Mouse (Mus musculus) erythroblast, adult 5-6 weeks (primary cell): ENCODE data around the gene Nol3. TPM values are rescaled to one million over a fixed set of nuclear protein-coding genes. Genes with fewer than 3 reads are reported as not detected.
"Not testable (repeated sequence)": the region's sequence is repeated elsewhere in the genome, so short reads cannot be mapped to it uniquely, and the experiment has no call there.

Experiments
- ATAC-seq: replicated peaks from 2 replicates; pipeline ENCODE4 v1.8.0; 2016; ENCODE audit warnings: moderate number of reproducible peaks, mild to moderate bottlenecking, moderate TSS enrichment, inconsistent platforms; ENCODE audit not compliant: poor library complexity, low FRiP score, severe bottlenecking
- total RNA-seq, 2 experiments: library from RNA; stranded (forward) in 1 of 2; stranded (reverse) in 1 of 2; fragments of 150-400 nt in 1 of 2; fragments of 200-764, 138-1000 nt in 1 of 2; gene quantifications; 2 replicates each; pipeline versions ENCODE4 v1.2.3 to v1.2.4; 2015 to 2017; ENCODE audit warnings: low replicate concordance in 2 of 2

Gene Nol3
- total RNA-seq, 2 experiments from 2014 or later, result not detected

GRCm38 (mm10) chr8:105286907-105287306, 11.0 kb downstream of the Nol3 start:
- no peak for ATAC-seq

- no peak for ATAC-seq
Measured at GRCm38 (mm10) chr8:105288231-105288630, 12.3 kb downstream of the Nol3 start.

DNA sequence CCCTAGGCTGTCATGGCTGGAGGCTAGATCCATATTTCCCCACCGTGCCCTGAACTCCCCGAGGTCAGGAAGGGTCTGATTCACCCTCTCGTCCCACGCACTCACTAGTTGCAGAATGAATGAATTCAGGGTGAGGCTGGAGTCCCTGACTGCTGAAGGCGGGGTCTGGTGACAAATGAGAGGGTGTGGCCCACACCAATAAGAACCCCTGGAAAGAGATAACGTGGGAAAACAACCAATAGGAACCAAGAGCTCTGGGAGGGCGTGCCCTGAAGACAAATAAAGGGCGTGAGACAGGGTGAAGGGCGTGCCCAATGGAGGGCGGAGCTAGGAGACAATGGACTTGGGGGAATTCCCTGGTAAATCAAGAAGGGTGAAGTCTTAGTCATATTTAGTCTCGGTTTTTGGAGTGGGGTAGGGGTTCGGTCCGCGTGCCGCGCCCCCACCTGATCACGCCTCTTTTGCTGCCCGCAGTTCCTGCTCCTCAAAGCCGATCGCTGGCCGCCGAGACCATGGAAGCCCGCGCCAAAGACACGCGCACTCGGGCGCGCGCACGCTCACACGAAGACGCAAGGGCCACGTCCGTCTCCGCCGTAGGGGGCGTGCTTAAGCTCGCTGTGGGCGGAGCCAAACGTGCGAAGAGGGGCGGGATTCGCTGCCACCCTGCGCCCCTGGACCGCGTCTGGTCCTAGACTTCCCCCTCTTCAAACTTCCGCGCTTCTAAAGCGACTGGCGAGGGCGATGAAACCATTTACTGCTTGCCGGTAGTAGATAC, 13.2 kb downstream of the Nol3 start:
- peak; percentile 58 for ATAC-seq

DNA sequence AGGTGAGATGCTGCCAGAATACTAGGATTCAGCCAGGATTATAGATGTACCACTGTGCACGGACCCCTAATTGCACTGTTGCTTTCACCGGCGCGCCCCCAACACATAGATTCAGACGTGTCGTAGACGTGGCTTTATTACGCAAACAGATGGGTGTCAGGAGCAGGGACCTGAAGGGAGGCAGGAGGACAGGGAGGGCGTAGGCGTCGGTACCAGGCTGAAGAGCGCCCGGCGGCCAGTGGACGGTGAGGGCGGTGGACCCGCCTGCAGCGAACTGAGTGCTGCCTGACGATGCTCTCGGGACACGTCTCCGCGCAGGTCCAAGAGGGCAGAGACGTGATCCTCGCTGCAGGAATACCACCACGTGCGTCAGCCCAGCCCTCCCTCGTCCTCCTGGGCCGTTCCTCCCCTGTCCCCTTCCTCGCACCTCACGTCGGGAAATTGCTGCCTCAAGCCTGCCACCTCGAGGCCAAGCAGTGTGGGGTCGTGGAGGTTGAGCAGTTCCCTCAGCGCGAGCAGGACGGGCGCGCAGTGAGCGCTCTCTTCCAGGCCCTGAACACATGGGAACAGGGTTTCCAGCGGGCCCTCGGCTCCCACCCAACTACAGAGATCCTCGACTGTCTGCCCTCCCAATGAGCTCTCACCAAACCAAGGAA, 14.0 kb downstream of the Nol3 start, which contains the start of gene 4931428F04Rik:
Gene 4931428F04Rik (minus strand): TSS at position 60 of the 656 bp plus-strand sequence.
- ATAC-seq, result 0 out of 2 replicates have a peak, but pooled peaks have one; percentile 15

DNA sequence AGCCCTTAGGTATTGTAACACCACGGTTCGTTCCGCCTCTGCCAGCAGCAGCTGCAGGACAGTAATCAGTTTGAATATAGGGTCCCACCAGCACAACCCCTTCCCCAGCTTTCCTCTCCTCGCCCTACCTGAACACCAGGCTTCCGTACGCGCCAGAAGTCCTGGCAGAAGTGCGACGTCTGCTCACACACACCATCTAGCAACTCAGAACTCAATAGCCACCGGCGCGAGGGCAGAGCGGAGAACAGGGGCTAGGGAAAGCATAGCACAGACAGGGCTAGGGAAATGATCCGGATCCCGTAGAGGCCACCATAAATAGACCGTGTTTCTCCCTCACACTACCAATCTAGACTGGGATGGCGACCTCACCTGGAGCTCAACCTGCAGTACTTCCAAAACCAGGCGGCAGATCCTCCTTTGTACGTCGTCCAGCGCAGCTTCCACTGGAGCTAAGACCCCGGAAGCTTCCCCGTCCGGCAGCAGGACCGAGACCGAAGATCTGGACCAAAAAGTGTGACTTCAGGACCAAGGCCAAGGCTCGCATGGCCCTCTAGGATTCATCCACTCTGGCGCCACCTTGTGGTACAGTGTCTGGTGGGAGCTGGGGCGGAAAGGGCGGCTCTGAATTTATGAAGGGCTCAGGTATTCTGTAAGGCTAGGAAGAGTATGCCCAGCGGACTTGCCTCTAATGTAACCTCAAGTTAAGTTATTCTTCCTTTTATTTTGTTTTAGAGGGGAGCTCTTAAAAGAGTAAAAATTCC, 14.8 kb downstream of the Nol3 start:
- peak; percentile 76 for ATAC-seq

- ATAC-seq, result not testable (repeated sequence)
Measured at GRCm38 (mm10) chr8:105291364-105291763, 15.4 kb downstream of the Nol3 start.

DNA sequence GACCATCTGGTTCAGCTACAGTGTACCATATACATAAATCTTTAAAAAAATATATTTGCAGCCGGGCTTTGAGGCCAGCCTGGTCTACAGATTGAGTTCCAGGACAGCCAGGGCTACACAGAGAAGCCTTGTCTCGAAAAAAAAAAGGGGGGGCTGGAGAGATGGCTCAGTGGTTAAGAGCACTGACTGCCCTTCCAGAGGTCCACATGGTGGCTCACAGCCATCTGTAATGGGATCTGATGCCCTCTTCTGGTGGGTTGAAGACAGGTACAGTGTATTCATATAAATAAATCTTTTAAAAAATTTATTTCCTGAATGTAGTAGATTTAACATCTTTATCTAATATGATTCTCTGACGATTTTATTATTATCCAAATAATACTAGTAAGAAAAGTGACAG, 15.9 kb downstream of the Nol3 start:
- not testable (repeated sequence) for ATAC-seq

- no peak for ATAC-seq
Measured at GRCm38 (mm10) chr8:105292471-105292870, 16.5 kb downstream of the Nol3 start.

DNA sequence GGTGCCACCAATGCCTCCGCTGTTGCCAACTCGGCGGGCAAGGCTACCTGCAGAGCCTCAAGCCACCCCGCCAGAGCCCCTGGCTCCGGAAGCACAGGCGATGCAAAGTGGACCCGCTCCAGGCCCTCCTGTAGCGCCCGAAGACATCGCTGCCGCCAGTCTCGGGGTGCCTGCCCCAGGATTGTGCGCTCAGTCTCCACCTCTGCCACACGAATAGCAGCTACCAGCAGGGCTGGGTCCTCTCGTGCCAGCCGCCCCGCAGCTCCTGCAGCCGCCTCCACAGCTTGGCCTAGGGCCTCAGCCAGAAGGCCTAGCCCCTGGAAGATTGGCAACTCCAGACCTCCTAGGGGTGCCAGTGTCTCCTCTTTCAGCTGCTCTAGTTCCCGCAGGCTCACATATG, 17.5 kb downstream of the Nol3 start:
- ATAC-seq, result no peak

DNA sequence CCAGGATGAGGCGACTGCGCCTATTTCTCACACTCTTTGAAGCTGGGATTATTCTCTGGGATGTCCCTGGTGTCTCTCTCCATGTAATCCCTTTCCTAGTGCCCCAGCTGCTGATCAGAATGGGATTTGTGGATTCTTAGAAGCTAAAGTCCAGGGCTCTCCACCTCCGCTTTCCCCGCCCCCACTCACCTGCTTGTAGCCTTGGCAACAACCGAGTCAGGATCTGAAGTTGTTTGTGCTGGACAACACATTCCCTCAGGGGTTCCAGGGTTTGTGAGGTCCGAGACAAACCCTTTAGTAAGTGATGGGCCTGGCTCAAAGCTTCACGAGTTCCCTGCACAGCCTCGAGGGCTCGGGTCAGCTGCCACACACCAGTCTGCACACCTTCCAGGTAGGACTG, 18.8 kb downstream of the Nol3 start:
- ATAC-seq, result no peak

- no peak for ATAC-seq
Measured at GRCm38 (mm10) chr8:105295256-105295655, 19.3 kb downstream of the Nol3 start.

- ATAC-seq, result no peak
Measured at GRCm38 (mm10) chr8:105295895-105296573, 20.1 kb downstream of the Nol3 start, which contains the start of gene Exoc3l. TSS of gene Exoc3l (minus strand) at chr8:105296101.

DNA sequence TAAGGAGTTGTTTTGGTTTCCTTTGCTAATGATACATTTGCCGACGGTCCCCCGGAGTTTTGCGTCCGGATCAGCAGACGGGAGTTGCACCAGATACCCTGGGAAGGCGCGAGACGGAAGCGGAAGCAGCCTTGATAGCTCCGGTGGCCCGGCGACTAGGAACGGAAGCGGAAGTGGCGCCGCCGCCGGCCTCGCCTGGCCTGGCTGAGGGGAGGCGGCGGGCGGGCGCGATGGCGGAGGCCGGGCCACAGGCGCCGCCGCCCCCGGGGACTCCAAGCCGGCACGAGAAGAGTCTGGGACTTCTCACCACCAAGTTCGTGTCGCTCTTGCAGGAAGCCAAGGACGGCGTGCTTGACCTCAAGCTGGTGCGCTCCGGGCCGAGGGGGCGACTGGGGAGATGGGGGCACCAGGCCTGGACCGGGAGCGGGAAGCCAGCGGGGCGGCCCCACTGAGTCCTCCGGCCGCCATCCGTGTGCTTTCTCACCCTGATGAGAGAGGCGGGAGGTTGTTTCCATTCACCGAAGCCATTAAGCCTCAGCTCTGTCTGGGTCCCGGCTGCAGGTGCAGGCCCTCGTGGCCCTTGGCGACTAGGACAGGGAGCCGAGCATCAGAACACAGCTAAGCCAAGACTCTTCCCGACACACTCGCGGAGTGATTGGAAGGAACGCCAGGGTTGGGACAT, 21.7 kb downstream of the Nol3 start, which contains the start of gene E2f4:
Gene E2f4 (plus strand): TSS at position 153 of the 682 bp plus-strand sequence.
- ATAC-seq, result peak; percentile 73

- ATAC-seq, result peak; percentile 17; the same call in 1 of the 2 replicates
Measured at GRCm38 (mm10) chr8:105298351-105299252, 22.7 kb downstream of the Nol3 start.

DNA sequence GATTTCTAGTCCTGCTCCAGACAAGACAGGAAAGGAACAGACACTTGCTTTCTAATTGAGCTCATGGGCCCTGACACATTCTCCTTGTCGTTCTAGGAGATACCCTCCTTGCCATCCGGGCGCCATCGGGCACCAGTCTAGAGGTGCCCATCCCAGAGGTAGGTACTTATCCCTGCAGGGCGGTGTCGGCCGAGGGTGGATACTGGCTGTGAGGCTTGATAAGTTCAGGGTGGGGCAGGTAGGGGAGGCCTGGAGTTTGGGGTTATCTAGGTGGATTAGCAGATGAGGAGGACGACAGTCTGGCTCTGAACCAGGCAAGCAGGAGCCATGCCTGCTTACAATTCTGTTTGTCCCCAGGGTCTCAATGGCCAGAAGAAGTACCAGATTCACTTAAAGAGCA, 24.0 kb downstream of the Nol3 start:
- peak; percentile 80 for ATAC-seq

GRCm38 (mm10) chr8:105303396-105303795, 27.5 kb downstream of the Nol3 start:
- ATAC-seq, result no peak

DNA sequence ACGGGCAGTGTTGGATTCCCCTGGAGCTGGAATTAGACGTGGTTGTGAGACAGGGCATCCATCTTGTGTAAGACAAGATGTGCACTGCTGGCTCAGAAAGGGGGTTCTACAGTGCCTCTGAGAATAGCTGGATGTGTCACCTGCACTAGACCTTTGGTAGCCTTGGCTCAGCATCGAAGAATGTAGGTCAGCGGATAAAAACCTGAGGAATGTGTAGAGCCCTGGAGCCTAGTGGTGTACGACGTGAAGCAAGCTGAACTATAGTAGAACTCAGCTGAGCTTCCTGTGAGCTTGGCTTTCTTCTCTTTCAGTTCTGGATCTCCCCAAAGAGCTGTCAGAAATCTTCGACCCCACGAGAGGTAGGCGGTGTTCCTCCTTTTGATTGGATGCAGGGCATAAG, 27.9 kb downstream of the Nol3 start:
- ATAC-seq, result no peak
